Mouse (Mus musculus): ENCODE results near the gene Memo1.

- TF ChIP-seq CTCF (IDR thresholded peaks at IDR 0.05; ENCODE audit: borderline replicate concordance, insufficient read depth, low read length) (no peak), POLR2A (IDR thresholded peaks at IDR 0.05; ENCODE audit: low read depth, low read length) (no peak)
Observed at GRCm38 (mm10) chr17:74193463-74193862, 101.9 kb downstream of the Memo1 start.
